Mouse (Mus musculus) common myeloid progenitor, adult 5-6 weeks (primary cell): ENCODE measurements around the gene Col12a1. TPM values are rescaled to one million over a fixed set of nuclear protein-coding genes. Genes with fewer than 3 reads are reported as not detected.

Experiments used
- ATAC-seq: replicated peaks from 2 replicates; pipeline ENCODE4 v1.8.0; 2016; ENCODE audit warnings: low read depth, mild to moderate bottlenecking, moderate TSS enrichment, inconsistent platforms; ENCODE audit not compliant: poor library complexity, severe bottlenecking
- total RNA-seq: library from RNA; stranded (forward); fragments of 200-1000, 187-1606 nt; gene quantifications from 2 replicates; pipeline ENCODE4 v1.2.3, GENCODE M21; 2017

The Col12a1 gene
- not detected in 2 replicates for total RNA-seq

GRCm38 (mm10) chr9:79718481-79719370 lies at the start of gene Col12a1:
Col12a1 (minus strand) TSS chr9:79718831.
- peak; percentile 13; the same call in 1 of the 2 replicates for ATAC-seq

- ATAC-seq, result no peak
These were observed 48.4 kb upstream of the Col12a1 start for GRCm38 (mm10) chr9:79766991-79767545.

- no peak for ATAC-seq
These were observed 46.7 kb upstream of the Col12a1 start for GRCm38 (mm10) chr9:79765329-79765728.

GRCm38 (mm10) chr9:79762519-79762918 lies 43.9 kb upstream of the Col12a1 start:
- ATAC-seq, result peak; percentile 39; the same call in 1 of the 2 replicates

DNA sequence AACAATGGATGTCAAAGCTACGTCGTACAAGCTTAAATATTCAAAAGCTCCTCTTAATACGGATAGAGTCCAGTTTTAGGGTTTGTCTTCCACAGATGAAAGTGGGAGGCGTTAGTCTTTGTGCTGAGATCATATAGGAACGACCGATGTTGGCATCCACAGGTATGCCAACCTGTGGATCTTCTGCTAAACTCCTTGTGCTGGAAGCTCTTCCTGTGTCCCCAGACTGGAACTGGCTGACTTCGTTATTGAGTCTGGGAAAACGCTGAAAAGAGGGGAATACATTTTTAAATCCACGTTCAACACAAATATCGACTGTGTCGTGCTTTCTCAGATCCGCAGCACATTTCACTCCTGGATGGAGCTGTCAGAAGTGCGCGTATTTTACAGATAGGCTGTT lies 41.4 kb upstream of the Col12a1 start:
- ATAC-seq, result peak; percentile 5; the same call in 1 of the 2 replicates

DNA sequence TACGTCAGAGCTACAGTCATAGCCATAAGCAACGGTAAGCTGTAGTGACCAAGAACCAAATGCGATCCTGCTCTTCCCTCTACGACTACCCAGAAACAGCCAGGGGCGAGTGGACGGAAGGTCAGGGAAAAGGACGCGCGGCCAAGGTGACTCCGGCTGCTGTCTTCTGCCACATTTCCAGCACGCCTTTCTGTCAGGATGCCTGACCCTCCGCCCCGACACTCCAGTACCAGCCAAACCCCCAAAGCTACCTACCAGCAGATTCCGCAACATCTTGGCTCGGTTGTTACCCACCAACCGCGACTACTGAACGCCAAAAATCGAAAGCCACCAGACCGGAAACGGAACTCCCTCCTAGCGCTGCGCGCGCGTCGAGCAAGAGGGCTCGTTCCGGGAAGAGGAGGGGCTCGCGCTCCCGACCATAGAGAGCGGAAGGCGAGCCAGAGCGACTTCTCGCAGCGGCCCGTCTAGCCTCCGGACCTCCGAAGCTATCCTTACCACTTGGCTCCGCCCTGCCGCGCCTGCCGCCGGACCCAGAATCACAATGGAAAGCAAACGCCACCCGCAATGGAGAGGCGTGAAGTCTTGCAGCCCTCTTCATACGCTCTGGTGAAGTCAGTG lies 40.9 kb upstream of the Col12a1 start, which contains the start of gene Cox7a2:
Gene Cox7a2 (minus strand): TSS at position 494 of the 621 bp plus-strand sequence.
- ATAC-seq, result peak; percentile 97

DNA sequence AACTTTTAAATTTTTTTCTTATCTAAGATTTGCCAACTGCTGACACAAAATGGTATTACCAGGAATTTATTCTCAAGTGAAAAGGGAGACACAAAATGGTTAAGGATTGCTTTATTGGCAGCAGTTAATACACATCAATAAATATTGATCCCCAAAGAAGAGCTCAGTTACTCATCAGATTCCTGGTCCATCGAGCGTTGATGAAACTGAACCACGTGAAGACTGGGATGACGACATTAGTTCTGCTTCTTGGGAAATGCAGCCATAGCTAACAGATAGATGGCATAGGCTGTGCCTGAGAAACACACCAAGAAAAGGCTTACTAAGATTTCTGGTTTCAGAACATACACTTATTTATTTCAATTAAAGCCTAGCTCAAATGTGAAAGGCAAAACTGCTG lies 36.7 kb upstream of the Col12a1 start:
- no peak for ATAC-seq

GRCm38 (mm10) chr9:79751846-79752245 lies 33.2 kb upstream of the Col12a1 start:
- ATAC-seq, result no peak

GRCm38 (mm10) chr9:79750709-79751108 lies 32.1 kb upstream of the Col12a1 start:
- ATAC-seq, result peak; percentile 65

GRCm38 (mm10) chr9:79745036-79745435 lies 26.4 kb upstream of the Col12a1 start:
- no peak for ATAC-seq

- no peak for ATAC-seq
These were observed 17.0 kb upstream of the Col12a1 start for GRCm38 (mm10) chr9:79735608-79736007.

DNA sequence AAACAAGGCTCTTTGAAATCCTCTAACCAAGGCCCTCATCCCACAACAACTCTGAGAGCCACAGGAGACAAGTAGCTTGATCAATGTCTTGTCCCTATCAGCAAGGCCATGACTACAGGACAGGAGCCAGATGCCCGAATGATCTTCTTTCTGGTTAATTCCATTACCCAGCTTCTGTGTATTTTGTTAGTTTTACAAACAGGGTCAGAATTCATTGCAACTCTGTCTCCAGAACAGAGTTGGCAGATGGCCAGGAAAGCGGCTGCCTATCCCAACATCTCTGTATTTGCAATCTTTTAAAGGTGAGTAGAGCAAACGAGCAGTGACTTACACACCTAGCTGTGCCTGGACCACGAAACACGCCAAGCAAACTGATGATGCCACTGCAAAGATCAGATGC lies 11.7 kb upstream of the Col12a1 start:
- no peak for ATAC-seq

DNA sequence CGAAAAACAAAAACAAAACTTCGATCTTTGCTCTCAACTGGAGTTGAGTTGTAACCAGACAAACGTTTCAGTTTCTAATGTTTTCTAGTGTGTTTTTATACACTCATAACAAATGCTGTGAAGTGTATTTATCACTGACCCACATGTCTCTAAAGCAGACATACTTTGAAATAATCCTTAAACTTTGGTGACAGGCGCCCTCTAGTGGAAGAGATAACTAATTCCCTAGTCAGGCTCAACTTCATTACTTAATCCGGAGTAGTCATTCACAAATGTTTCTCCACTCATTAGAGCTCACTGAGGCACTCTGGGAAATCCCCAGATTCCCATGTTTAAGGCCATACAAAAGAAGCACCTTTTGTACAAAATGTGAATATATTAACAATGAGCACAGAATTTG lies 4.5 kb upstream of the Col12a1 start:
- peak; percentile 53 for ATAC-seq

GRCm38 (mm10) chr9:79721056-79721455 lies 2.4 kb upstream of the Col12a1 start:
- ATAC-seq, result peak; percentile 36; the same call in 1 of the 2 replicates

GRCm38 (mm10) chr9:79720143-79720542 lies 1.5 kb upstream of the Col12a1 start:
- ATAC-seq, result no peak

- no peak for ATAC-seq
These were observed 820 bp upstream of the Col12a1 start for GRCm38 (mm10) chr9:79719451-79719850.

- no peak for ATAC-seq
These were observed 675 bp downstream of the Col12a1 start for GRCm38 (mm10) chr9:79717836-79718475.

DNA sequence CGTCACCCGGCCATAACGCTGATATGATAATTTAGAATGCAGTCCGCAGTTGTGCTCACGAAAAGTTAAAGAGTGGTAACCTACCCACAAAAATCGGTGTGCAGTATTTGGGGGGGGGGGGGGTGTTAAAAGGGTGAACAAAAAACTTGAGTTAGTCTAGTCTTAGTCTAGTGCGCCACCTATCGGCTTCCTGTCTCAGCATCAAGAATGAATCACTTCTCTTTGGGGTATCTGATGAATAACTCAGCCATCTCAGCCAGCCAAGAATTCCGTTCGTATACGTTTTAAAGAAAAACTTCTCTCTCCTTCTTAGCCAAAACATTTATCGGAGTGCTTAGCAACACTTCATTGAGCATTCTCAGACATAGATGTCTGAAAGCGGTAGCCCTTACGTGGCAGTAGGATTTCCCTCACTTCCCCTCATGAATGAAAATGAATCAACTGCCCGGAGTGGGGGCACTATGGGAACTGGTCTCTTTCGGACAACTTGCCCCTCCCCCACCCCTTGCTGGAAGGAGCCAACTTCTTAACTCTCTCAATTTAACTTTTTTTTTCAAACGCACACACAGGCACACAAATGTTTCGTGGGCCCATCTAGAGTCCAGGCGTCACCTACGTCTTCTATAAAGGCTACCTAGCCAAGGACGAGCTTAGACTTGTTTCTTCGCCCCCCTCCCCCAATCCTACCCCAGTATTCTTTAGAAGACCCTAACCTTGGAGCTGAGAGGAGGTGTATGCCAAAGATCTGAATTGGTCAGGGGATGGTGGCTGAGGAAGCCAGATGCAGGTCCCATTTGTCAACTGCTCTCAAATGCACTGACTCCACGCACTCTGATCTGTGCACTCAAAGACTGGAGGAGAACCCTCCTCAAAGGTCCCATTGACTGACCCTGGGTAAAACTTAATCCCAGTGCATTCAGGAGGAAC lies 1.5 kb downstream of the Col12a1 start:
- peak; percentile 30; the same call in 1 of the 2 replicates for ATAC-seq

- ATAC-seq, result no peak
These were observed 2.1 kb downstream of the Col12a1 start for GRCm38 (mm10) chr9:79716496-79716895.
